Mouse (Mus musculus) heart, embryonic 14.5 days (tissue): Measurements from ENCODE around the gene Parg. TPM values are rescaled to one million over a fixed set of nuclear protein-coding genes. Genes with fewer than 3 reads are reported as not detected.
"Not testable (repeated sequence)": the region's sequence is repeated elsewhere in the genome, so short reads cannot be mapped to it uniquely, and the experiment has no call there.

Source experiments
- ATAC-seq: fragments of 200-750 bp; cut with Nextera tagmentation; 2 replicates; pipeline ENCODE4 v1.8.0; 2017; ENCODE audit warnings: low read depth, moderate TSS enrichment; ENCODE audit not compliant: insufficient number of reproducible peaks, insufficient read depth, low FRiP score
- H3K27ac ChIP-seq, 2 experiments: fragments of 200-500 bp in 1 of 2; fragments of 300-500 bp in 1 of 2; sonication (generic) in 1 of 2; replicated peaks in 1 of 2; 2 replicates each; pipeline ENCODE4 v1.5.1; 2012 to 2014; ENCODE audit warnings: low read depth in 2 of 2, low read length in 2 of 2, control low read depth in 1 of 2, mild to moderate bottlenecking in 1 of 2, mixed read lengths in 1 of 2; ENCODE audit not compliant: control insufficient read depth in 1 of 2, insufficient read depth in 1 of 2
- H3K27me3 ChIP-seq: fragments of 300-500 bp; sonication (generic); 2 replicates; pipeline ENCODE4 v1.6.1; 2014; ENCODE audit warnings: mild to moderate bottlenecking, low read length, control low read depth; ENCODE audit not compliant: control insufficient read depth, insufficient read depth
- H3K36me3 ChIP-seq: fragments of 300-500 bp; sonication (generic); 2 replicates; pipeline ENCODE4 v1.6.1; 2014; ENCODE audit warnings: mild to moderate bottlenecking, control low read depth, low read length, mixed read lengths; ENCODE audit not compliant: control insufficient read depth, insufficient read depth
- H3K4me1 ChIP-seq, 2 experiments: fragments of 200-500 bp in 1 of 2; fragments of 300-500 bp in 1 of 2; sonication (generic) in 1 of 2; 2 replicates each; pipeline ENCODE4 v1.6.1; 2012 to 2014; ENCODE audit warnings: low read length in 2 of 2, control low read depth in 1 of 2, mixed read lengths in 1 of 2; ENCODE audit not compliant: control insufficient read depth in 2 of 2, insufficient read depth in 2 of 2
- H3K4me2 ChIP-seq: fragments of 300-500 bp; sonication (generic); 2 replicates; pipeline ENCODE4 v1.6.1; 2014; ENCODE audit warnings: mild to moderate bottlenecking, low read length
- H3K4me3 ChIP-seq, 2 experiments: fragments of 200-500 bp in 1 of 2; fragments of 300-500 bp in 1 of 2; sonication (generic) in 1 of 2; 2 replicates each; pipeline ENCODE4 v1.5.1; 2012 to 2014; ENCODE audit warnings: low read length in 2 of 2, mild to moderate bottlenecking in 2 of 2, control low read depth in 1 of 2, low read depth in 1 of 2, moderate library complexity in 1 of 2; ENCODE audit not compliant: control insufficient read depth in 1 of 2, insufficient read depth in 1 of 2
- H3K9ac ChIP-seq: fragments of 300-500 bp; sonication (generic); 2 replicates; pipeline ENCODE4 v1.6.1; 2014; ENCODE audit warnings: mild to moderate bottlenecking, low read length
- H3K9me3 ChIP-seq: fragments of 300-500 bp; sonication (generic); 2 replicates; pipeline ENCODE4 v1.6.1; 2016; ENCODE audit warnings: low read length, control low read depth; ENCODE audit not compliant: control insufficient read depth
- WGBS: fragments of 180-500 bp; shearing (Covaris S2); extraction: QIAGEN DNeasy Blood & Tissue Kit; methylation state at CpG from one replicate; pipeline ENCODE4 v1.1.7; 2014; 5-methylcytosine and 5-hydroxymethylcytosine counted together
- polyA plus RNA-seq: library from polyadenylated mRNA; unstranded; fragments of >200 nt; fragmentation: Nextera tagmentation; extraction: Ambion mirVana; gene quantifications from 2 replicates; pipeline ENCODE4 v1.2.1, GENCODE M21; 2014

Gene Parg
- polyA plus RNA-seq, 1 experiment from 2014 or later = 30.2 TPM

DNA sequence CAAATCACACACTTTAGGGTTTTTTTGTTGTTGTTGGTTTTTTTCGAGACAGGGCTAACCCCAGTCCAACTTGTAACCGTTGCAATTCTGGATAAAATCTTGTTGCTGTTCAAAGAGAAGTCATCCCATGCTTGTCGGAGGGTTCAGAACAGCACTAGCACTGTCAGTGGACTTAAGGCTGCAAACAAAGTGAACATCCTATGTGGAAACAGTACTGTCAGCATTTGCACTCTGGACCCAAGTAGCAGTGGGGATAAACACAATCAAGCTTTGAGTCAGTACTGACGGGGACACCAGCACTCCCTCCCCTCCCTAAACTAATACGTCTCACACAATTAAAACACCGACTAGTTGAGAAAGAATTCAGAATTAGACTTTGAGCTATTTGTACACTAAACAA is 20.9 kb upstream of the Parg start:
- Histone ChIP-seq H3K4me3 (no peak overlapping the region), H3K4me2 (no peak overlapping the region), H3K9ac (no peak overlapping the region), H3K27me3 (no peaks in the 10 kb centered on the region), H3K27ac (no peak overlapping the region), H3K9me3 (no peaks in the 10 kb centered on the region), H3K36me3 (peaks cover 75% of the 10 kb centered on the region), H3K4me1 (no peaks in the 10 kb centered on the region)
- 89% methylated on average over 6 of the region's 6 CpGs for WGBS
- ATAC-seq = no peak

DNA sequence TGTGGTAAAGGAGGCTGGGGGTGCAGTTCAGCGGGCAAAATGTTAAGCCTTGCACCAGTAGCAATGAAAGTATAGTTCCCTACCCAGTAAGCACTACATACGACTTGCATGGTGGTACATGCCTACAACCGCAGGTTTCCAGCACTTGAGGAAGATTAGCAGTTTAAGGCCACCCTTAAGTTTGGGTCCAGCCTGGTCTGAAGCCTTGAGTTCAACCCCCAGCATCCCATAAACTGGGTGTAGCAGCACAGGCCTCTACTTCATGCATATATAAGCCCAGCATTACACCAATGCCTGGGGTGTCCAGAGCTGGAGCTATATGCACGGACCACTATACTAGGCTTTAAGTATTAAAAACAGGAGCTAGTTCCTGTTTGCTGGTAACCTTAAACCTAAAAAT is 17.9 kb upstream of the Parg start:
- no peak overlapping the region for H3K27ac ChIP-seq
- ATAC-seq = no peak
- H3K4me3 ChIP-seq = no peak overlapping the region
- WGBS = 90% methylated on average over 4 of the region's 4 CpGs
- H3K9ac ChIP-seq = no peak overlapping the region
- no peaks in the 10 kb centered on the region for H3K9me3 ChIP-seq
- H3K27me3 ChIP-seq = no peaks in the 10 kb centered on the region
- no peak overlapping the region for H3K4me2 ChIP-seq
- H3K36me3 ChIP-seq = peaks cover 94% of the 10 kb centered on the region
- no peaks in the 10 kb centered on the region for H3K4me1 ChIP-seq

DNA sequence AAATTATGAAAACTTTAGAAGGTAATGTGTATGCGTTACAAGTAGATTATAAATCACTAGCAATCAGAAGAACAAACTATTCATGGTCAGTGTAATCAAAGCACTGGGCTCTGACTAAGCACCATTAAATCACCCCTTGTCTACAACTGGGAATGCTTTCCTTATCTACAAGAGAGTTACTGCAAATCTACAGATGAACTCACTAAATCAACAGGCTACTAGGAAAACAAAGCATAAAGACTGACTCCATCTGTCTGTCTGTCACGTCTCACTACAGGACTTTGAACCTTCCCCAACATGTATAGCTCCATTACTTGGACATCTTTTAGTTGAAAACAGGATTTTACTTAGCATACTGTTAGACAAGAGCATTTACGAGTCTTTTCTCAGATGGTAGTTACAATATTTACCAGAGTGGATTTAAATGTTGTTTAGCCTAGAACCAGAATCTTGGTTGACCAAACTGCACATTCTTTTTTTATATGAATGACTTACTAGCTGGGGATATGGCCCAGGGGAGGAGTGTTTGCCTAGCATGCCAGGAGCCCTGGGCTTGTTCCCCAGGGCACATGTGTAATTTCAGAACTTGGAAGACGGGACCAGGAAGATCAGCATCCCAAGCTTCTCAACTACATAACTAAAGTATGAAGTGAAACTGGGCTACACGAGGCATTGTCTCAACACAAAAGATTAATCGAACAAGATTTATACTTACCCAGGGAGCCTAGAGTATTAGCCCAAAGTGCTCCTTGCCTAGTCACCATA is 10.9 kb upstream of the Parg start:
- ATAC-seq = no peak
- 85% methylated on average over 6 of the region's 6 CpGs for WGBS
- H3K4me3 ChIP-seq = no peak overlapping the region
- H3K9me3 ChIP-seq = no peaks in the 10 kb centered on the region
- peaks cover 88% of the 10 kb centered on the region for H3K36me3 ChIP-seq
- H3K4me1 ChIP-seq = no peaks in the 10 kb centered on the region
- H3K4me2 ChIP-seq = no peak overlapping the region
- H3K27me3 ChIP-seq = no peaks in the 10 kb centered on the region
- no peak overlapping the region for H3K27ac ChIP-seq
- H3K9ac ChIP-seq = no peak overlapping the region

DNA sequence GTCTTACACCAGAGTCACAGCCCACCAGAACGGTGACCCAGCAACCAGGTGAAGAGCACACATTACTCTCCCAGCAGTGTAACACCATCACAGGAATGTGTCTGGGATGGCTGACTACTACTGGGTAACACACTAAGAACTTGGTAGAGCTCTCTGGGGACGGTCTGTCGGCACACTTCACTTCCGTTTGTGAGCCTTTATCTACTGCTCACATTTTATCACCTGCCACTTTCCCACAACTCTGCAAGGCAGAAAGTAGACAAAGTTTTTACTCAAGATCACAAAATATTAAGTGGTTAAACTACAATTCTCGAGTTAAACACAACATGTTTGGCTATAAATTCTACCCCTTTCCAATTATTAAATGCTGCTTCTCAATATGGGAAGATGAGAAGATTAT is 9.8 kb upstream of the Parg start:
- peaks cover 85% of the 10 kb centered on the region for H3K36me3 ChIP-seq
- no peaks in the 10 kb centered on the region for H3K9me3 ChIP-seq
- H3K9ac ChIP-seq = no peak overlapping the region
- no peaks in the 10 kb centered on the region for H3K4me1 ChIP-seq
- H3K4me2 ChIP-seq = no peak overlapping the region
- ATAC-seq = no peak
- WGBS = 62% methylated on average over 5 of the region's 5 CpGs
- H3K27me3 ChIP-seq = no peaks in the 10 kb centered on the region
- H3K4me3 ChIP-seq = no peak overlapping the region
- H3K27ac ChIP-seq = no peak overlapping the region

DNA sequence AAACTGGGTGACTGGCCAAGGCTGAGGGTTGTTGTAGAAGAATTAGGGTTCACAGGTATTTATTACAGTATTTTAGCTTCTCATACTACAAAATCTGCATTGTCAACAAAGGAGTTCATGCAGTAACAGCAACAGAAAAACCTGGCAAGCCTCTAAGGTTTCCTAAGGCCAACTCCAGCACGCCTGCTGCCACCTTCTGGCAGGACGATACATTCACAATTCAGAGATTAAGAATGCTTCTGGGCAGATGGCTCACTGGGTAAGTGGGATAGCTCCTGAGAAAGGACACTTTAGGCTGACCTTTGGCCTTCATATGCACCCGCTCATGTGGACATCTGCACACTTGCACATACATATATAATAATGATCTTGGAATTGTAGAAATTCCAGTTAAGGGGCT is 9.3 kb upstream of the Parg start:
- H3K36me3 ChIP-seq = peaks cover 85% of the 10 kb centered on the region
- H3K4me3 ChIP-seq = no peak overlapping the region
- no peaks in the 10 kb centered on the region for H3K27me3 ChIP-seq
- no peak for ATAC-seq
- H3K4me2 ChIP-seq = no peak overlapping the region
- WGBS = 37% methylated on average over 3 of the region's 3 CpGs
- H3K9ac ChIP-seq = no peak overlapping the region
- no peak overlapping the region for H3K27ac ChIP-seq
- no peaks in the 10 kb centered on the region for H3K9me3 ChIP-seq
- no peaks in the 10 kb centered on the region for H3K4me1 ChIP-seq

DNA sequence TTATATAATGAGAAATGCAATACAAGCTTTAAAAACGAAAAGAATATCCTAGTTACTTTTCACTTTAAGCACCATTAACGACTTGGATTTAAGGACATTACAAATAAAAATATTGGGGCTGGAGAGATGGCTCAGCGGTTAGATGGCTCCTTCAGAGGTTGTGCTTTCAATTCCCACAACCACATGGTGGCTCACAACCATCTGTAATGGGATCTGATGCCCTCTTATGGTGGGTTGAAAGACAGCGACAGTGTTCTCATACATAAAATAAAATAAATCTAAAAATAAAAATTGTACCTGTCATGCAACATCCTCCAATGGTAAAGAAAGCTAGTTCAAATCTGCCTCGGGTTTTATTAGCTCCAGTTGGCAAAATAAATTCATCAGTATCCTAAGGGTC is 8.2 kb upstream of the Parg start:
- H3K4me1 ChIP-seq, H3K9me3 ChIP-seq, H3K4me2 ChIP-seq, H3K27ac ChIP-seq, H3K27me3 ChIP-seq, H3K4me3 ChIP-seq, H3K9ac ChIP-seq, ATAC-seq: not testable (repeated sequence)
- WGBS = 79% methylated on average over 5 of the region's 5 CpGs
- H3K36me3 ChIP-seq = peaks cover 84% of the 10 kb centered on the region

DNA sequence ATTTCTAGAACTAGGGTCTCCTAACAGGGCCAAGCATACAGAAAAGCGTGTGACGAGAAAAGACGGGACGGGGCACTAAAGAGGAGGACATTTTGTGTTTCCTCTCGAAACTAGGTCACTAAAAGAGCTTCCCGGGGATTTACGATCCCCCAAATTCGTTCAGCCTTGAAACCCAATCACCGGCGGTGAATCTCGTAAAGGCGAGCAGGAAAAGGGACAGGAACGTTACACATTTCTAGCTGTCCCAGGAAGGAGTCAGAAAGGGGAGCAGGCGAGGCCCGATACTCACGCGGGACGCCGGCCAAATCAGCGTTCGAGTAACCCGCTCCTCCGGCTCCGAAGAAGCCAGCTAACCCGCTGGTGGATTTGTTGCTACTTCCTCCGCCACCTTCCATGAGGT is 395 bp upstream of the Parg start:
- Histone ChIP-seq H3K4me3 (peak overlapping the region; percentile 68 to 73), H3K27ac (peak overlapping the region; percentile 75 to 78), H3K9me3 (no peaks in the 10 kb centered on the region), H3K9ac (peak overlapping the region; percentile 85), H3K4me1 (peaks cover 4 to 23% of the 10 kb centered on the region in 2 experiments; a peak in 3 of 4 replicates), H3K36me3 (peaks cover 28% of the 10 kb centered on the region), H3K27me3 (no peaks in the 10 kb centered on the region), H3K4me2 (peak overlapping the region; percentile 82)
- WGBS = under 1% methylated on average over 25 of the region's 26 CpGs
- no peak for ATAC-seq

DNA sequence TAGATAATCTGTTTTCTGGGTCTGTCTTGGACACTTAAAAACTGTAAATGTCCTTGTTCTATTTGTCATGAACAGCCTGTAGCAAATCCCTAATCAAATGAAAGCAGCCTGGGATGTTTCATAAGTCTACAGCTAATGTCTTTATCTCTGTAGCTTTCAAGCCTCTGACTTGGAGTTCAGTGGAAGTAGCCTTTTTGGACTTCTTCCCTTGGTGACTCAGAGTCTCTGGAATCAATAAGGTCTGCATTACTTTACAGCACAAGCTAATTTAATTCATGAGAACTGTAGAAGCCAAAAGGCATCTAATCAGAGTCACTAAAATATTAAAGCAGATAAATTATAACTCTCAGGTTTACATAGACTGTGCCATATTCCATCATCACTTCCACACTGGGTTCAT is 24.9 kb downstream of the Parg start:
- H3K27me3 ChIP-seq = no peaks in the 10 kb centered on the region
- H3K4me3 ChIP-seq = no peak overlapping the region
- ATAC-seq = no peak

More for the DNA sequence above, 24.9 kb downstream of the Parg start:
- Histone ChIP-seq H3K4me1 (no peaks in the 10 kb centered on the region; a peak in 1 of 4 replicates), H3K9me3 (no peaks in the 10 kb centered on the region), H3K36me3 (peaks cover 12% of the 10 kb centered on the region), H3K27ac (no peak overlapping the region), H3K9ac (no peak overlapping the region), H3K4me2 (no peak overlapping the region)
